In the genomic region with DNA sequence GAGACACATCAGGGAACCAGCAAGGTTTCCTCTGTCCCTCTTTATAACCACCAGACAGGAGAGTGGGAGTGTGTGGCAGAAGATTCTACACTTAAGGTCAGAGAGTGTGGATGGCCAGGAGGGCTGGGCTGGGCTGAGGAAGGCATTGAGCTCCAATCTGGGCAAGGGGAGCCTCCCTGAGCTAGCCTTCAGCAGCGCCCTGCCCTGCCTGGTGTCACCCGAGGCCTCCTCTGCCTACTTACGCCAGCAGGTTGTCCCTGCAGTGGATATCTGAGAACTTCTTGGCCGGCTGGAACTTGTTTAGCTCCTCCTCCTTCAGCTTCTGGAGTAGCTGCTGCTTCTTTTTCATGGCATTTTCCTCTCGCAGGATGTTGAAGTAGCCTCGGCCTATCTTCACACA, we compare ENCODE assay signal across 18 mouse cellular contexts.
DNase-seq lines count a peak whose midpoint lies in the region; ATAC-seq and TF ChIP-seq lines count a peak whose summit lies in the region.
"Had no signal": no experiment of that assay in that cellular context is flagged by ENCODE, and none has a peak within 500 bp of the region (broad histone marks: within the 10 kb centered on the region; RNA-seq: fewer than 3 reads in every experiment).

No protein-coding gene starts in this region.

- 23% methylated on average over 6 of the region's 6 CpGs for WGBS in heart, embryonic 15.5 days
- 13% methylated on average over 6 of the region's 6 CpGs for WGBS in lung, embryonic 14.5 days
- 20% methylated on average over 6 of the region's 6 CpGs for WGBS in lung, postnatal 0 days
- WGBS in embryonic facial prominence, embryonic 14.5 days, result 22% methylated on average over 6 of the region's 6 CpGs

- H3K9ac ChIP-seq in heart, embryonic 15.5 days, result no peak overlapping the region
- H3K9ac ChIP-seq in lung, embryonic 14.5 days, result no peak overlapping the region
- H3K9ac ChIP-seq in lung, postnatal 0 days (replicated peaks; ENCODE audit: low read depth), result no peak overlapping the region
- no peak overlapping the region for H3K9ac ChIP-seq in embryonic facial prominence, embryonic 14.5 days (ENCODE audit: low read depth, low read length)
- H3K9ac ChIP-seq: forebrain, embryonic 12.5 days; hindbrain, embryonic 14.5 days; intestine, embryonic 15.5 days had no signal

- no peak overlapping the region for H3K4me3 ChIP-seq in heart, embryonic 15.5 days
- H3K4me3 ChIP-seq in lung, embryonic 14.5 days (ENCODE audit: low read depth, low read length), result no peak overlapping the region
- H3K4me3 ChIP-seq in lung, postnatal 0 days (ENCODE audit: low read depth, low read length), result no peak overlapping the region
- H3K4me3 ChIP-seq in embryonic facial prominence, embryonic 14.5 days (ENCODE audit: low read depth, low read length), result no peak overlapping the region
- H3K4me3 ChIP-seq: forebrain, embryonic 12.5 days; heart, adult 2 months; hindbrain, embryonic 10.5 days; intestine, embryonic 15.5 days had no signal

- H3K9me3 ChIP-seq in heart, embryonic 15.5 days (replicated peaks), result no peaks in the 10 kb centered on the region
- H3K9me3 ChIP-seq in lung, embryonic 14.5 days (ENCODE audit: low read depth, low read length), result no peaks in the 10 kb centered on the region
- no peaks in the 10 kb centered on the region for H3K9me3 ChIP-seq in lung, postnatal 0 days (ENCODE audit: low read length)
- H3K9me3 ChIP-seq in embryonic facial prominence, embryonic 14.5 days (ENCODE audit: control insufficient read depth, low read length), result no peaks in the 10 kb centered on the region
- H3K9me3 ChIP-seq: forebrain, embryonic 12.5 days; hindbrain, embryonic 10.5 days; intestine, embryonic 15.5 days had no signal

- TF ChIP-seq EP300 in lung, postnatal 0 days (IDR thresholded peaks at IDR 0.05), result no peak

- 0 out of 2 replicates have a peak, but pooled peaks have one; percentile 35 for ATAC-seq in heart, embryonic 15.5 days (replicated peaks; ENCODE audit: insufficient number of reproducible peaks, insufficient read depth, low FRiP score, low read depth)
- ATAC-seq in lung, embryonic 14.5 days (ENCODE audit: insufficient read depth), result no peak
- ATAC-seq in lung, postnatal 0 days, result no peak
- ATAC-seq in embryonic facial prominence, embryonic 14.5 days (ENCODE audit: low read depth), result no peak
- ATAC-seq: forebrain, embryonic 16.5 days; intestine, embryonic 15.5 days had no signal

- peaks cover 5% of the 10 kb centered on the region; the same call in 1 of the 2 replicates for H3K27me3 ChIP-seq in heart, embryonic 15.5 days
- no peaks in the 10 kb centered on the region; the same call in 1 of the 2 replicates for H3K27me3 ChIP-seq in lung, embryonic 14.5 days (ENCODE audit: insufficient read depth, low read length)
- no peaks in the 10 kb centered on the region for H3K27me3 ChIP-seq in lung, postnatal 0 days (replicated peaks; ENCODE audit: insufficient read depth, low read length)
- H3K27me3 ChIP-seq in embryonic facial prominence, embryonic 14.5 days (replicated peaks; ENCODE audit: control insufficient read depth, insufficient read depth, low read length), result no peaks in the 10 kb centered on the region; the same call in 1 of the 2 replicates
- H3K27me3 ChIP-seq: intestine, embryonic 15.5 days had no signal

- H3K4me1 ChIP-seq in heart, embryonic 15.5 days (replicated peaks), result no peaks in the 10 kb centered on the region
- H3K4me1 ChIP-seq in lung, embryonic 14.5 days (ENCODE audit: insufficient read depth), result no peaks in the 10 kb centered on the region
- no peaks in the 10 kb centered on the region for H3K4me1 ChIP-seq in lung, postnatal 0 days (ENCODE audit: insufficient read depth, low read depth, low read length)
- H3K4me1 ChIP-seq in embryonic facial prominence, embryonic 14.5 days (ENCODE audit: control insufficient read depth, insufficient read depth, low read length), result no peaks in the 10 kb centered on the region
- H3K4me1 ChIP-seq: intestine, embryonic 15.5 days had no signal

- H3K27ac ChIP-seq in heart, embryonic 15.5 days, result no peak overlapping the region
- H3K27ac ChIP-seq in lung, embryonic 14.5 days (ENCODE audit: low read depth), result no peak overlapping the region
- H3K27ac ChIP-seq in lung, postnatal 0 days (ENCODE audit: low read length), result no peak overlapping the region
- no peak overlapping the region for H3K27ac ChIP-seq in embryonic facial prominence, embryonic 14.5 days (replicated peaks; ENCODE audit: low read depth, low read length)
- H3K27ac ChIP-seq: forebrain, embryonic 12.5 days; heart, adult 2 months; hindbrain, embryonic 10.5 days; hindbrain, embryonic 14.5 days; intestine, embryonic 15.5 days had no signal

- no peaks in the 10 kb centered on the region for H3K36me3 ChIP-seq in heart, embryonic 15.5 days
- H3K36me3 ChIP-seq in lung, embryonic 14.5 days (ENCODE audit: insufficient read depth), result no peaks in the 10 kb centered on the region
- H3K36me3 ChIP-seq in lung, postnatal 0 days (ENCODE audit: insufficient read depth, low read length), result no peaks in the 10 kb centered on the region
- no peaks in the 10 kb centered on the region for H3K36me3 ChIP-seq in embryonic facial prominence, embryonic 14.5 days (ENCODE audit: control insufficient read depth, insufficient read depth, low read length)
- H3K36me3 ChIP-seq: forebrain, embryonic 12.5 days; hindbrain, embryonic 10.5 days; intestine, embryonic 15.5 days had no signal

- no peak for DNase-seq in heart, adult 18-20 months
- DNase-seq in lung, embryonic 14.5 days, result peak; percentile 13
- DNase-seq in lung, postnatal 0 days (ENCODE audit: low spot score), result no peak
- peak; percentile 34 for DNase-seq in embryonic facial prominence, embryonic 14.5 days (ENCODE audit: low spot score)
- DNase-seq in MN1 (ENCODE audit: low spot score), result no peak
- DNase-seq: adrenal gland, adult 8-10 months; adrenal gland, postnatal 36 days; cerebellum, adult 11 months; cerebellum, adult 8-10 months; cerebellum, postnatal 14 days; heart, adult 2 months had no signal

- H3K4me2 ChIP-seq in heart, embryonic 15.5 days, result no peak overlapping the region
- no peak overlapping the region for H3K4me2 ChIP-seq in lung, embryonic 14.5 days
- no peak overlapping the region for H3K4me2 ChIP-seq in lung, postnatal 0 days (replicated peaks; ENCODE audit: low read depth, low read length)
- no peak overlapping the region for H3K4me2 ChIP-seq in embryonic facial prominence, embryonic 14.5 days (ENCODE audit: low read depth, low read length)
- H3K4me2 ChIP-seq: forebrain, embryonic 12.5 days; heart, embryonic 11.5 days; hindbrain, embryonic 14.5 days; intestine, embryonic 15.5 days had no signal

- TF ChIP-seq CTCF in lung, embryonic 14.5 days (IDR thresholded peaks at IDR 0.05; ENCODE audit: low read depth), result no peak
- TF ChIP-seq CTCF in lung, postnatal 0 days (IDR thresholded peaks at IDR 0.05), result no peak

Comparison
In these comparisons a context has a peak if more than half of its experiments do, and no peak if none do; other contexts are left out.
1. DNase-seq: peak in lung, embryonic 14.5 days (single experiment) and embryonic facial prominence, embryonic 14.5 days (single experiment); none in heart, adult 18-20 months (0 of 2), lung, postnatal 0 days (single experiment) and MN1 (single experiment).